Mouse (Mus musculus) midbrain, embryonic 11.5 days (tissue): ENCODE measurements around the gene Fat4. TPM values are rescaled to one million over a fixed set of nuclear protein-coding genes. Genes with fewer than 3 reads are reported as not detected.

Source experiments
- ATAC-seq: fragments of 200-750 bp; cut with Nextera tagmentation; 2 replicates; pipeline ENCODE4 v1.8.0; 2017; ENCODE audit warnings: moderate TSS enrichment, moderate library complexity; ENCODE audit not compliant: low FRiP score
- DNase-seq: peaks from one replicate; pipeline ENCODE4 v3.0.0; 2015; ENCODE audit warnings: low spot score; ENCODE audit errors: missing footprints
- H3K27ac ChIP-seq: fragments of 300-500 bp; sonication (generic); 2 replicates; pipeline ENCODE4 v1.5.1; 2014; ENCODE audit warnings: low read depth, low read length
- H3K27me3 ChIP-seq: fragments of 300-500 bp; sonication (generic); 2 replicates; pipeline ENCODE4 v1.6.1; 2014; ENCODE audit warnings: mild to moderate bottlenecking, low read length, moderate library complexity, mixed read lengths; ENCODE audit not compliant: control insufficient read depth, insufficient read depth
- H3K36me3 ChIP-seq: fragments of 300-500 bp; sonication (generic); 2 replicates; pipeline ENCODE4 v1.6.1; 2014; ENCODE audit warnings: mild to moderate bottlenecking, low read length, moderate library complexity, mixed read lengths; ENCODE audit not compliant: control insufficient read depth, insufficient read depth
- H3K4me1 ChIP-seq: fragments of 300-500 bp; sonication (generic); 2 replicates; pipeline ENCODE4 v1.6.1; 2014; ENCODE audit warnings: low read length; ENCODE audit not compliant: control insufficient read depth, insufficient read depth
- H3K4me2 ChIP-seq: fragments of 300-500 bp; sonication (generic); 2 replicates; pipeline ENCODE4 v1.6.1; 2014; ENCODE audit warnings: mild to moderate bottlenecking, moderate library complexity
- H3K4me3 ChIP-seq: fragments of 300-500 bp; sonication (generic); 2 replicates; pipeline ENCODE4 v1.5.1; 2014; ENCODE audit warnings: low read depth, low read length
- H3K9ac ChIP-seq: fragments of 300-500 bp; sonication (generic); 2 replicates; pipeline ENCODE4 v1.6.1; 2014; ENCODE audit warnings: low read length
- H3K9me3 ChIP-seq: fragments of 300-500 bp; sonication (generic); 2 replicates; pipeline ENCODE4 v1.6.1; 2016; ENCODE audit warnings: low read length; ENCODE audit not compliant: control insufficient read depth
- WGBS: fragments of 180-500 bp; shearing (Covaris S2); extraction: QIAGEN DNeasy Blood & Tissue Kit; methylation state at CpG from one replicate; pipeline ENCODE4 v1.1.7; 2014; 5-methylcytosine and 5-hydroxymethylcytosine counted together
- polyA plus RNA-seq: library from polyadenylated mRNA; unstranded; fragments of >200 nt; fragmentation: Nextera tagmentation; extraction: Ambion mirVana; gene quantifications from 2 replicates; pipeline ENCODE4 v1.2.1, GENCODE M21; 2014

Gene Fat4
- polyA plus RNA-seq, 1 experiment from 2014 or later = 9.3 TPM

- 69% methylated on average over 10 of the region's 10 CpGs for WGBS
- DNase-seq (no peak), ATAC-seq (no peak)
- Histone ChIP-seq H3K9me3 (no peaks in the 10 kb centered on the region), H3K4me1 (no peaks in the 10 kb centered on the region), H3K4me3 (no peak overlapping the region), H3K27me3 (no peaks in the 10 kb centered on the region), H3K36me3 (no peaks in the 10 kb centered on the region), H3K4me2 (no peak overlapping the region), H3K9ac (no peak overlapping the region), H3K27ac (no peak overlapping the region)
Observed at GRCm38 (mm10) chr3:39047621-39048303, 161.0 kb downstream of the Fat4 start.

- Histone ChIP-seq H3K9ac (no peak overlapping the region), H3K4me2 (no peak overlapping the region), H3K27ac (no peak overlapping the region), H3K4me3 (no peak overlapping the region), H3K9me3 (no peaks in the 10 kb centered on the region), H3K27me3 (no peaks in the 10 kb centered on the region), H3K4me1 (no peaks in the 10 kb centered on the region), H3K36me3 (no peaks in the 10 kb centered on the region)
- no peak for ATAC-seq
- no peak for DNase-seq
- WGBS = 67% methylated on average over 5 of the region's 5 CpGs
Observed at GRCm38 (mm10) chr3:39048304-39048667, 161.5 kb downstream of the Fat4 start.

- H3K27me3 ChIP-seq = no peaks in the 10 kb centered on the region
- H3K27ac ChIP-seq = no peak overlapping the region
- DNase-seq (no peak), ATAC-seq (no peak)
- H3K36me3 ChIP-seq = no peaks in the 10 kb centered on the region
- no peak overlapping the region for H3K4me3 ChIP-seq
- WGBS = 97% methylated on average over 1 of the region's 1 CpGs
- H3K9me3 ChIP-seq = no peaks in the 10 kb centered on the region
- no peak overlapping the region for H3K4me2 ChIP-seq
- H3K9ac ChIP-seq = no peak overlapping the region
- no peaks in the 10 kb centered on the region for H3K4me1 ChIP-seq
Observed at GRCm38 (mm10) chr3:39050130-39050529, 163.4 kb downstream of the Fat4 start.

GRCm38 (mm10) chr3:39053072-39053471 lies 166.3 kb downstream of the Fat4 start:
- no peaks in the 10 kb centered on the region for H3K9me3 ChIP-seq
- no peak overlapping the region for H3K4me3 ChIP-seq
- H3K36me3 ChIP-seq = no peaks in the 10 kb centered on the region
- no peak overlapping the region for H3K4me2 ChIP-seq
- WGBS = 64% methylated on average over 6 of the region's 6 CpGs
- no peaks in the 10 kb centered on the region for H3K4me1 ChIP-seq
- ATAC-seq (no peak), DNase-seq (no peak)
- H3K9ac ChIP-seq = no peak overlapping the region
- H3K27ac ChIP-seq = no peak overlapping the region
- no peaks in the 10 kb centered on the region for H3K27me3 ChIP-seq
